Comparison of ENCODE assay signal across 16 mouse cellular contexts in the genomic region with DNA sequence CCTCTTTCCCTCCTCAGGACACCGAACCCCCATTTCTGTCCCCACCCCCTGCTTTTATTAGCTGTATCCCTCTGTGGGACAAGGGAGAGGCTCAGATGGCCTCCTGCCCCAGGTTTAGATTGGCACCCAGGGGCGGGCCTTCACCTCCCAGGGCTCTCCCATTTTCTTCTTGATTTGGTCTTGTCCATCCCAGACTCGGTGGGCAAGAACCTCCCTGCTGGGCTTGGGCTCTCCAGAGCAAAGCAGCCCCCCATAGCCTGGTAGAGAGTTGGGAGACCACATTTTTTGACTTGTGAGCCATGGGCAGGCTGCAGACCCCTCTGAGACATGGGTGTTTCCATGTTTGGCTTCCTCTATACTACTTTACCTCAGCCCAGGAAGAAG. TPM values are rescaled to one million over a fixed set of nuclear protein-coding genes. Genes with fewer than 3 reads are reported as not detected.
A peak's percentile ranks its signal among the peaks of the same experiment; 100 is the strongest.
DNase-seq lines count a peak whose midpoint lies in the region; ATAC-seq and TF ChIP-seq lines count a peak whose summit lies in the region.
"Had no signal": no experiment of that assay in that cellular context is flagged by ENCODE, and none has a peak within 500 bp of the region (broad histone marks: within the 10 kb centered on the region; RNA-seq: fewer than 3 reads in every experiment).

No protein-coding gene starts in this region.

- no peaks in the 10 kb centered on the region for H3K36me3 ChIP-seq in hindbrain, postnatal 0 days (ENCODE audit: insufficient read depth, low read length)
- no peaks in the 10 kb centered on the region for H3K36me3 ChIP-seq in hindbrain, embryonic 12.5 days
- H3K36me3 ChIP-seq: limb, embryonic 10.5 days; lung, embryonic 15.5 days; neural tube, embryonic 13.5 days; stomach, embryonic 15.5 days had no signal

- no peak for TF ChIP-seq CTCF in cerebellum, adult 2 months (IDR thresholded peaks at IDR 0.05; ENCODE audit: borderline replicate concordance, insufficient read depth, low read depth, low read length)
- TF ChIP-seq CTCF in hindbrain, postnatal 0 days (IDR thresholded peaks at IDR 0.05; ENCODE audit: low read depth) = no peak

- H3K9me3 ChIP-seq in hindbrain, postnatal 0 days (ENCODE audit: low read length) = no peaks in the 10 kb centered on the region
- H3K9me3 ChIP-seq in hindbrain, embryonic 12.5 days (replicated peaks) = no peaks in the 10 kb centered on the region
- H3K9me3 ChIP-seq: limb, embryonic 10.5 days; lung, embryonic 15.5 days; neural tube, embryonic 13.5 days; stomach, embryonic 15.5 days had no signal

- peak overlapping the region; percentile 80 for H3K4me2 ChIP-seq in hindbrain, postnatal 0 days (ENCODE audit: low read depth, low read length)
- H3K4me2 ChIP-seq in hindbrain, embryonic 12.5 days (replicated peaks) = no peak overlapping the region

- H3K27me3 ChIP-seq in cerebellum, adult 2 months (ENCODE audit: control insufficient read depth, insufficient read depth, low read length) = no peaks in the 10 kb centered on the region
- H3K27me3 ChIP-seq in hindbrain, postnatal 0 days (ENCODE audit: insufficient read depth, low read length) = no peaks in the 10 kb centered on the region
- peaks cover 55% of the 10 kb centered on the region for H3K27me3 ChIP-seq in hindbrain, embryonic 12.5 days

- peak overlapping the region; percentile 95 for H3K27ac ChIP-seq in cerebellum, adult 2 months (ENCODE audit: insufficient read depth, low read length)
- peak overlapping the region; percentile 80; the same call in 1 of the 2 replicates for H3K27ac ChIP-seq in hindbrain, postnatal 0 days
- no peak overlapping the region for H3K27ac ChIP-seq in hindbrain, embryonic 12.5 days
- H3K27ac ChIP-seq: limb, embryonic 10.5 days; lung, embryonic 15.5 days; macrophage; neural tube, embryonic 13.5 days; stomach, embryonic 15.5 days had no signal

- H3K4me3 ChIP-seq in cerebellum, adult 2 months (replicated peaks; ENCODE audit: insufficient read depth, low read depth, low read length) = peak overlapping the region; percentile 91
- peak overlapping the region; percentile 57 for H3K4me3 ChIP-seq in hindbrain, postnatal 0 days (ENCODE audit: low read length)
- H3K4me3 ChIP-seq in hindbrain, embryonic 12.5 days = no peak overlapping the region

- TF ChIP-seq POLR2A in cerebellum, adult 2 months (IDR thresholded peaks at IDR 0.05; ENCODE audit: borderline replicate concordance, insufficient read depth, low read length) = no peak

- 30% methylated on average over 3 of the region's 3 CpGs for WGBS in cerebellum, adult 2 months
- WGBS in hindbrain, postnatal 0 days = 68% methylated on average over 2 of the region's 3 CpGs
- 62% methylated on average over 3 of the region's 3 CpGs for WGBS in hindbrain, embryonic 12.5 days

- ATAC-seq in hindbrain, postnatal 0 days = no peak
- no peak; the same call in 1 of the 2 replicates for ATAC-seq in hindbrain, embryonic 12.5 days (ENCODE audit: low FRiP score)
- no peak for ATAC-seq in erythroblast, adult 5-6 weeks (replicated peaks; ENCODE audit: low FRiP score, poor library complexity, severe bottlenecking)
- ATAC-seq: inflammation-experienced regulatory T-cells, adult 6 months had no signal

- DNase-seq in cerebellum, adult 2 months = peak; percentile 49 to 62
- DNase-seq in cerebellum, postnatal 4 days (ENCODE audit: low spot score in 2 of 2) = no peak
- DNase-seq in hindbrain, postnatal 0 days (ENCODE audit: low spot score) = no peak
- DNase-seq in right cerebral cortex, postnatal 25 days = peak; percentile 35
- no peak for DNase-seq in right cerebral cortex, postnatal 36 days (ENCODE audit: low spot score in 2 of 2)
- DNase-seq in adrenal gland, postnatal 4 days (ENCODE audit: low spot score in 2 of 2) = no peak
- DNase-seq: gastrocnemius, postnatal 36 days; kidney, adult 8-10 months had no signal

- no peak overlapping the region for H3K9ac ChIP-seq in hindbrain, postnatal 0 days (replicated peaks; ENCODE audit: low read length)
- no peak overlapping the region for H3K9ac ChIP-seq in hindbrain, embryonic 12.5 days
- H3K9ac ChIP-seq: lung, embryonic 15.5 days; stomach, embryonic 15.5 days had no signal

- peaks cover 44% of the 10 kb centered on the region for H3K4me1 ChIP-seq in cerebellum, adult 2 months (ENCODE audit: control insufficient read depth, insufficient read depth, low read length)
- peaks cover 21% of the 10 kb centered on the region for H3K4me1 ChIP-seq in hindbrain, postnatal 0 days (ENCODE audit: insufficient read depth, low read length)
- H3K4me1 ChIP-seq in hindbrain, embryonic 12.5 days = peaks cover 16% of the 10 kb centered on the region

RNA-seq across cellular contexts. Expression of a gene that starts 1.1 kb away (rescaled TPM):
- 59.8 and 66.0 TPM in 2 replicates for polyA plus RNA-seq in cerebellum, adult 2 months (2012; rRNA removed)
- total RNA-seq in hindbrain, postnatal 0 days (2014; rRNA removed) = 12.5 and 14.3 TPM in 2 replicates
- 6.5 and 7.0 TPM in 2 replicates for polyA plus RNA-seq in hindbrain, postnatal 0 days (2015; fragmentation: Nextera tagmentation; extraction: Ambion mirVana)
- polyA plus RNA-seq in hindbrain, embryonic 12.5 days (2016; fragmentation: Nextera tagmentation; extraction: Ambion mirVana) = 0.21 and 0.38 TPM in 2 replicates
- not detected in 2 replicates for total RNA-seq in erythroblast, adult 5-6 weeks (2015; ENCODE audit: low replicate concordance)
- total RNA-seq in erythroblast, adult 5-6 weeks (2017; ENCODE audit: low replicate concordance) = 0.09 TPM in 1 of 2 replicates, not detected in the other
- under 1 TPM; 0.31 to 0.45 TPM for total RNA-seq in adrenal gland, postnatal 4 days (2021)
- polyA plus RNA-seq: limb, embryonic 10.5 days had no signal

Comparison
In these comparisons a context has a peak if more than half of its experiments do, and no peak if none do; other contexts are left out.
1. DNase-seq: peak in cerebellum, adult 2 months (2 of 2) and right cerebral cortex, postnatal 25 days (single experiment); none in cerebellum, postnatal 4 days (0 of 2), hindbrain, postnatal 0 days (single experiment), right cerebral cortex, postnatal 36 days (0 of 2) and adrenal gland, postnatal 4 days (0 of 2).